Mouse (Mus musculus) limb, embryonic 14.5 days (tissue): ENCODE measurements at regions not wholly inside any gene's neighbourhood (a gene's known extent, or its start where the extent isn't known, plus 50 kb on each side); places are given as distances from the start of the nearest gene placed in this dataset.
"Not testable (repeated sequence)": the region's sequence is repeated elsewhere in the genome, so short reads cannot be mapped to it uniquely, and the experiment has no call there.

Source experiments
- ATAC-seq: fragments of 200-750 bp; cut with Nextera tagmentation; 2 replicates; pipeline ENCODE4 v1.8.0; 2017; ENCODE audit warnings: low read depth, moderate number of reproducible peaks, moderate TSS enrichment; ENCODE audit not compliant: low FRiP score
- DNase-seq: peaks from one replicate; pipeline ENCODE4 v3.0.0-alpha.2; 2015; ENCODE audit warnings: low spot score
- H3K27ac ChIP-seq: fragments of 300-500 bp; sonication (generic); replicated peaks from 2 replicates; pipeline ENCODE4 v1.5.1; 2014; ENCODE audit warnings: low read depth, mild to moderate bottlenecking, low read length, moderate library complexity, mixed read lengths
- H3K27me3 ChIP-seq: fragments of 300-500 bp; sonication (generic); 2 replicates; pipeline ENCODE4 v1.6.1; 2014; ENCODE audit warnings: low read length, mixed read lengths; ENCODE audit not compliant: control insufficient read depth, insufficient read depth
- H3K36me3 ChIP-seq: fragments of 300-500 bp; sonication (generic); 2 replicates; pipeline ENCODE4 v1.6.1; 2014; ENCODE audit warnings: mild to moderate bottlenecking, low read length, moderate library complexity, mixed read lengths; ENCODE audit not compliant: control insufficient read depth, insufficient read depth
- H3K4me1 ChIP-seq: fragments of 300-500 bp; sonication (generic); 2 replicates; pipeline ENCODE4 v1.6.1; 2014; ENCODE audit warnings: antibody characterized with exemption, low read length, mixed read lengths; ENCODE audit not compliant: control insufficient read depth, insufficient read depth
- H3K4me2 ChIP-seq: fragments of 300-500 bp; sonication (generic); replicated peaks from 2 replicates; pipeline ENCODE4 v1.6.1; 2014; ENCODE audit warnings: low read depth, mild to moderate bottlenecking, low read length, moderate library complexity; ENCODE audit not compliant: severe bottlenecking
- H3K4me3 ChIP-seq: fragments of 300-500 bp; sonication (generic); replicated peaks from 2 replicates; pipeline ENCODE4 v1.5.1; 2014; ENCODE audit warnings: low read length
- H3K9ac ChIP-seq: fragments of 300-500 bp; sonication (generic); 2 replicates; pipeline ENCODE4 v1.6.1; 2014; ENCODE audit warnings: mild to moderate bottlenecking, low read depth, low read length, moderate library complexity; ENCODE audit not compliant: severe bottlenecking
- H3K9me3 ChIP-seq: fragments of 300-500 bp; sonication (generic); 2 replicates; pipeline ENCODE4 v1.6.1; 2016; ENCODE audit warnings: low read length; ENCODE audit not compliant: control insufficient read depth
- POLR2A ChIP-seq: fragments of 200-500 bp; IDR thresholded peaks from 2 replicates; pipeline ENCODE4 v1.8.0; 2012; ENCODE audit warnings: inconsistent platforms, mild to moderate bottlenecking, moderate library complexity, borderline replicate concordance; ENCODE audit not compliant: insufficient read depth, insufficient read length; ENCODE audit errors: extremely low read depth
- WGBS: fragments of 180-500 bp; shearing (Covaris S2); extraction: QIAGEN DNeasy Blood & Tissue Kit; methylation state at CpG from one replicate; pipeline ENCODE4 v1.1.7; 2014; 5-methylcytosine and 5-hydroxymethylcytosine counted together

GRCm38 (mm10) chr9:85951777-85952176, 109.6 kb downstream of the Tpbg start:
- H3K9me3 ChIP-seq, result no peaks in the 10 kb centered on the region
- no peak overlapping the region for H3K4me3 ChIP-seq
- H3K9ac ChIP-seq, result no peak overlapping the region
- H3K4me2 ChIP-seq, result no peak overlapping the region
- H3K4me1 ChIP-seq, result no peaks in the 10 kb centered on the region
- TF ChIP-seq POLR2A, result no peak
- no peak overlapping the region for H3K27ac ChIP-seq
- no peaks in the 10 kb centered on the region for H3K27me3 ChIP-seq
- ATAC-seq (no peak), DNase-seq (no peak)
- 81% methylated on average over 2 of the region's 2 CpGs for WGBS
- no peaks in the 10 kb centered on the region for H3K36me3 ChIP-seq

GRCm38 (mm10) chr9:85970076-85970475, 127.9 kb downstream of the Tpbg start:
- Histone ChIP-seq H3K9ac (no peak overlapping the region), H3K36me3 (no peaks in the 10 kb centered on the region), H3K4me1 (no peaks in the 10 kb centered on the region), H3K9me3 (no peaks in the 10 kb centered on the region), H3K4me3 (no peak overlapping the region), H3K27ac (no peak overlapping the region), H3K27me3 (no peaks in the 10 kb centered on the region), H3K4me2 (no peak overlapping the region)
- DNase-seq (no peak), ATAC-seq (no peak)
- 89% methylated on average over 10 of the region's 10 CpGs for WGBS
- no peak for TF ChIP-seq POLR2A

GRCm38 (mm10) chr9:85981428-85981827, 139.2 kb downstream of the Tpbg start:
- Histone ChIP-seq H3K4me3 (no peak overlapping the region), H3K4me1 (no peaks in the 10 kb centered on the region), H3K27ac (no peak overlapping the region), H3K9me3 (no peaks in the 10 kb centered on the region), H3K27me3 (no peaks in the 10 kb centered on the region), H3K36me3 (no peaks in the 10 kb centered on the region), H3K9ac (no peak overlapping the region), H3K4me2 (no peak overlapping the region)
- no peak for TF ChIP-seq POLR2A
- DNase-seq (no peak), ATAC-seq (no peak)
- WGBS, result 89% methylated on average over 5 of the region's 5 CpGs

GRCm38 (mm10) chr9:85983516-85983915, 141.3 kb downstream of the Tpbg start:
- H3K4me1 ChIP-seq, H3K9ac ChIP-seq, H3K4me2 ChIP-seq, H3K27ac ChIP-seq, ATAC-seq, H3K27me3 ChIP-seq, H3K36me3 ChIP-seq, DNase-seq, H3K4me3 ChIP-seq, H3K9me3 ChIP-seq: not testable (repeated sequence)
- WGBS, result 93% methylated on average over 7 of the region's 8 CpGs

GRCm38 (mm10) chr9:85985671-85986070, 143.5 kb downstream of the Tpbg start:
- WGBS, result 27% methylated on average over 5 of the region's 5 CpGs

GRCm38 (mm10) chr9:85986142-85986541, 144.0 kb downstream of the Tpbg start:
- no peak overlapping the region for H3K4me3 ChIP-seq
- no peak overlapping the region for H3K27ac ChIP-seq
- no peak for TF ChIP-seq POLR2A
- DNase-seq, result no peak
- H3K9me3 ChIP-seq, result no peaks in the 10 kb centered on the region
- no peak for ATAC-seq
- H3K27me3 ChIP-seq, result no peaks in the 10 kb centered on the region
- no peak overlapping the region for H3K4me2 ChIP-seq
- H3K36me3 ChIP-seq, result no peaks in the 10 kb centered on the region
- WGBS, result 54% methylated on average over 2 of the region's 2 CpGs
- H3K4me1 ChIP-seq, result no peaks in the 10 kb centered on the region
- H3K9ac ChIP-seq, result no peak overlapping the region

More at GRCm38 (mm10) chr9:85985671-85986070, 143.5 kb downstream of the Tpbg start:
- ATAC-seq (no peak), DNase-seq (no peak)
- Histone ChIP-seq H3K9ac (no peak overlapping the region), H3K9me3 (no peaks in the 10 kb centered on the region), H3K4me3 (no peak overlapping the region), H3K27me3 (no peaks in the 10 kb centered on the region), H3K36me3 (no peaks in the 10 kb centered on the region), H3K27ac (no peak overlapping the region), H3K4me1 (no peaks in the 10 kb centered on the region), H3K4me2 (no peak overlapping the region)
- TF ChIP-seq POLR2A, result no peak
